Mouse (Mus musculus): Measurements from ENCODE around the gene Tgfbr1. TPM values are rescaled to one million over a fixed set of nuclear protein-coding genes. Genes with fewer than 3 reads are reported as not detected.

Gene Tgfbr1
- 25.9 and 27.7 TPM in 2 replicates for polyA plus RNA-seq (2015; fragmentation: Nextera tagmentation; extraction: Ambion mirVana)

- peak within 1 kb of the TSS; percentile 79 for H3K4me3 ChIP-seq (ENCODE audit: low read length)
- peak; percentile 99 for ATAC-seq (ENCODE audit: low read depth)
- H3K4me2 ChIP-seq (ENCODE audit: low read depth, low read length) = peak within 1 kb of the TSS; percentile 98
- peaks cover 12% of the 10 kb centered on the region for H3K4me1 ChIP-seq (replicated peaks; ENCODE audit: control insufficient read depth, insufficient read depth, low read length)
- H3K36me3 ChIP-seq (ENCODE audit: control insufficient read depth, insufficient read depth, low read length) = no peaks in the 10 kb centered on the region
- peak within 1 kb of the TSS; percentile 94 for H3K27ac ChIP-seq (ENCODE audit: low read length)
- no peaks in the 10 kb centered on the region for H3K27me3 ChIP-seq (ENCODE audit: control insufficient read depth, insufficient read depth, low read depth, low read length)
- no peaks in the 10 kb centered on the region for H3K9me3 ChIP-seq (ENCODE audit: control insufficient read depth, low read length)
- WGBS = under 1% methylated on average over 41 of the region's 65 CpGs
- peak within 1 kb of the TSS; percentile 85 for H3K9ac ChIP-seq (ENCODE audit: low read length)
Measured at GRCm38 (mm10) chr4:47352803-47353388, at the start of gene Tgfbr1. Gene Tgfbr1 (plus strand): TSS chr4:47353222.

GRCm38 (mm10) chr4:47303340-47303998 is 49.6 kb upstream of the Tgfbr1 start:
- H3K27me3 ChIP-seq (ENCODE audit: control insufficient read depth, insufficient read depth, low read depth, low read length) = no peaks in the 10 kb centered on the region
- whole genome bisulfite sequencing = 80% methylated on average over 5 of the region's 5 CpGs
- no peak overlapping the region for H3K4me3 ChIP-seq (ENCODE audit: low read length)
- H3K9me3 ChIP-seq (ENCODE audit: control insufficient read depth, low read length) = peaks cover 8% of the 10 kb centered on the region; the same call in 1 of the 2 replicates
- ATAC-seq (ENCODE audit: low read depth) = no peak
- no peak overlapping the region for H3K9ac ChIP-seq (ENCODE audit: low read length)
- H3K36me3 ChIP-seq (ENCODE audit: control insufficient read depth, insufficient read depth, low read length) = peaks cover 9% of the 10 kb centered on the region
- H3K4me1 ChIP-seq (replicated peaks; ENCODE audit: control insufficient read depth, insufficient read depth, low read length) = no peaks in the 10 kb centered on the region
- no peak overlapping the region for H3K4me2 ChIP-seq (ENCODE audit: low read depth, low read length)
- no peak overlapping the region; the same call in 1 of the 2 replicates for H3K27ac ChIP-seq (ENCODE audit: low read length)

- Histone ChIP-seq H3K9me3 (ENCODE audit: control insufficient read depth, low read length) (no peaks in the 10 kb centered on the region), H3K4me2 (ENCODE audit: low read depth, low read length) (no peak overlapping the region), H3K36me3 (ENCODE audit: control insufficient read depth, insufficient read depth, low read length) (no peaks in the 10 kb centered on the region), H3K27ac (ENCODE audit: low read length) (no peak overlapping the region), H3K27me3 (ENCODE audit: control insufficient read depth, insufficient read depth, low read depth, low read length) (no peaks in the 10 kb centered on the region), H3K4me3 (ENCODE audit: low read length) (no peak overlapping the region), H3K9ac (ENCODE audit: low read length) (no peak overlapping the region), H3K4me1 (replicated peaks; ENCODE audit: control insufficient read depth, insufficient read depth, low read length) (no peaks in the 10 kb centered on the region)
- WGBS = 75% methylated on average over 12 of the region's 12 CpGs
- ATAC-seq (ENCODE audit: low read depth) = no peak
Measured at GRCm38 (mm10) chr4:47309886-47310625, 43.0 kb upstream of the Tgfbr1 start.

GRCm38 (mm10) chr4:47310812-47311211 is 42.2 kb upstream of the Tgfbr1 start:
- no peak overlapping the region for H3K9ac ChIP-seq (ENCODE audit: low read length)

GRCm38 (mm10) chr4:47311467-47311866 is 41.6 kb upstream of the Tgfbr1 start:
- H3K27ac ChIP-seq (ENCODE audit: low read length) = no peak overlapping the region
- H3K9ac ChIP-seq (ENCODE audit: low read length) = no peak overlapping the region
- no peaks in the 10 kb centered on the region for H3K4me1 ChIP-seq (replicated peaks; ENCODE audit: control insufficient read depth, insufficient read depth, low read length)
- ATAC-seq (ENCODE audit: low read depth) = no peak
- no peaks in the 10 kb centered on the region for H3K9me3 ChIP-seq (ENCODE audit: control insufficient read depth, low read length)
- H3K27me3 ChIP-seq (ENCODE audit: control insufficient read depth, insufficient read depth, low read depth, low read length) = no peaks in the 10 kb centered on the region
- no peak overlapping the region for H3K4me3 ChIP-seq (ENCODE audit: low read length)
- H3K36me3 ChIP-seq (ENCODE audit: control insufficient read depth, insufficient read depth, low read length) = no peaks in the 10 kb centered on the region
- no peak overlapping the region for H3K4me2 ChIP-seq (ENCODE audit: low read depth, low read length)
- WGBS = 85% methylated on average over 6 of the region's 6 CpGs

More at GRCm38 (mm10) chr4:47310812-47311211, 42.2 kb upstream of the Tgfbr1 start:
- Histone ChIP-seq H3K4me2 (ENCODE audit: low read depth, low read length) (no peak overlapping the region), H3K9me3 (ENCODE audit: control insufficient read depth, low read length) (no peaks in the 10 kb centered on the region), H3K4me3 (ENCODE audit: low read length) (no peak overlapping the region), H3K36me3 (ENCODE audit: control insufficient read depth, insufficient read depth, low read length) (no peaks in the 10 kb centered on the region), H3K4me1 (replicated peaks; ENCODE audit: control insufficient read depth, insufficient read depth, low read length) (no peaks in the 10 kb centered on the region), H3K27me3 (ENCODE audit: control insufficient read depth, insufficient read depth, low read depth, low read length) (no peaks in the 10 kb centered on the region), H3K27ac (ENCODE audit: low read length) (no peak overlapping the region)
- 32% methylated on average over 6 of the region's 6 CpGs for WGBS
- no peak for ATAC-seq (ENCODE audit: low read depth)

- Histone ChIP-seq H3K36me3 (ENCODE audit: control insufficient read depth, insufficient read depth, low read length) (no peaks in the 10 kb centered on the region), H3K4me2 (ENCODE audit: low read depth, low read length) (no peak overlapping the region), H3K9ac (ENCODE audit: low read length) (no peak overlapping the region), H3K27me3 (ENCODE audit: control insufficient read depth, insufficient read depth, low read depth, low read length) (no peaks in the 10 kb centered on the region), H3K27ac (ENCODE audit: low read length) (no peak overlapping the region), H3K4me1 (replicated peaks; ENCODE audit: control insufficient read depth, insufficient read depth, low read length) (no peaks in the 10 kb centered on the region), H3K4me3 (ENCODE audit: low read length) (no peak overlapping the region), H3K9me3 (ENCODE audit: control insufficient read depth, low read length) (no peaks in the 10 kb centered on the region)
- ATAC-seq (ENCODE audit: low read depth) = no peak
- WGBS = 52% methylated on average over 7 of the region's 7 CpGs
Measured at GRCm38 (mm10) chr4:47311929-47312328, 41.1 kb upstream of the Tgfbr1 start.

- Histone ChIP-seq H3K4me3 (ENCODE audit: low read length) (no peak overlapping the region), H3K4me1 (replicated peaks; ENCODE audit: control insufficient read depth, insufficient read depth, low read length) (no peaks in the 10 kb centered on the region), H3K9me3 (ENCODE audit: control insufficient read depth, low read length) (no peaks in the 10 kb centered on the region), H3K27me3 (ENCODE audit: control insufficient read depth, insufficient read depth, low read depth, low read length) (no peaks in the 10 kb centered on the region), H3K36me3 (ENCODE audit: control insufficient read depth, insufficient read depth, low read length) (no peaks in the 10 kb centered on the region), H3K27ac (ENCODE audit: low read length) (no peak overlapping the region), H3K4me2 (ENCODE audit: low read depth, low read length) (no peak overlapping the region), H3K9ac (ENCODE audit: low read length) (no peak overlapping the region)
- 66% methylated on average over 14 of the region's 14 CpGs for WGBS
- ATAC-seq (ENCODE audit: low read depth) = no peak; the same call in 1 of the 2 replicates
Measured at GRCm38 (mm10) chr4:47312676-47313075, 40.3 kb upstream of the Tgfbr1 start.

GRCm38 (mm10) chr4:47313710-47314410 is 39.2 kb upstream of the Tgfbr1 start:
- Histone ChIP-seq H3K36me3 (ENCODE audit: control insufficient read depth, insufficient read depth, low read length) (no peaks in the 10 kb centered on the region), H3K27me3 (ENCODE audit: control insufficient read depth, insufficient read depth, low read depth, low read length) (no peaks in the 10 kb centered on the region), H3K4me2 (ENCODE audit: low read depth, low read length) (no peak overlapping the region), H3K27ac (ENCODE audit: low read length) (no peak overlapping the region), H3K4me3 (ENCODE audit: low read length) (no peak overlapping the region), H3K4me1 (replicated peaks; ENCODE audit: control insufficient read depth, insufficient read depth, low read length) (no peaks in the 10 kb centered on the region; the same call in 1 of the 2 replicates), H3K9ac (ENCODE audit: low read length) (no peak overlapping the region), H3K9me3 (ENCODE audit: control insufficient read depth, low read length) (no peaks in the 10 kb centered on the region)
- WGBS = 77% methylated on average over 8 of the region's 8 CpGs
- no peak for ATAC-seq (ENCODE audit: low read depth)

- H3K9ac ChIP-seq (ENCODE audit: low read length) = no peak overlapping the region
- H3K4me3 ChIP-seq (ENCODE audit: low read length) = no peak overlapping the region
- ATAC-seq (ENCODE audit: low read depth) = no peak
- no peaks in the 10 kb centered on the region for H3K27me3 ChIP-seq (ENCODE audit: control insufficient read depth, insufficient read depth, low read depth, low read length)
- H3K4me1 ChIP-seq (replicated peaks; ENCODE audit: control insufficient read depth, insufficient read depth, low read length) = no peaks in the 10 kb centered on the region; the same call in 1 of the 2 replicates
- no peak overlapping the region for H3K4me2 ChIP-seq (ENCODE audit: low read depth, low read length)
- 75% methylated on average over 2 of the region's 2 CpGs for WGBS
- H3K9me3 ChIP-seq (ENCODE audit: control insufficient read depth, low read length) = no peaks in the 10 kb centered on the region
- H3K27ac ChIP-seq (ENCODE audit: low read length) = no peak overlapping the region
- H3K36me3 ChIP-seq (ENCODE audit: control insufficient read depth, insufficient read depth, low read length) = no peaks in the 10 kb centered on the region
Measured at GRCm38 (mm10) chr4:47315458-47315857, 37.6 kb upstream of the Tgfbr1 start.

Data from lung, embryonic 16.5 days (tissue).